Mouse (Mus musculus) NIH3T3 (cell line): ENCODE data around the gene Fblim1.
"Not testable (repeated sequence)": the region's sequence is repeated elsewhere in the genome, so short reads cannot be mapped to it uniquely, and the experiment has no call there.

ENCODE experiments used
- DNase-seq: peaks from one replicate; pipeline ENCODE4 v3.0.0-alpha.2; 2012; ENCODE audit warnings: low read depth

Gene Fblim1

DNA sequence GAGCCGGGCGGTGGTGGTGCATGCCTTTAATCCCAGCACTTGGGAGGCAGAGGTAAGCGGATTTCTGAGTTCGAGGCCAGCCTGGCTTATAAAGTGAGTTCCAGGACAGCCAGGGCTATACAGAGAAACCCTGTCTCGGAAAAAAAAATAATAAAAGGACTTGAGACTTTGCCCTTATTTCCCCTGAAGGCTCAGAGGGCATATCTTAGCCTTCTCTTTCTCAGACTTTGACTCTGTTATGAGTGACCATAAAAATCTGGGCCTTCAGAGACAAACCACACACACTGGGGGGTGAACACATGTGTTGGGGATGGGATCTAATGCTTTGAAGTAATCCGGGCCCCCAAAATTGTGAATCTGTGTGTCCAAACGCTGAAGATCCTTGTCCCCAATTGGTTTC lies 38.7 kb downstream of the Fblim1 start:
- DNase-seq, result not testable (repeated sequence)

DNA sequence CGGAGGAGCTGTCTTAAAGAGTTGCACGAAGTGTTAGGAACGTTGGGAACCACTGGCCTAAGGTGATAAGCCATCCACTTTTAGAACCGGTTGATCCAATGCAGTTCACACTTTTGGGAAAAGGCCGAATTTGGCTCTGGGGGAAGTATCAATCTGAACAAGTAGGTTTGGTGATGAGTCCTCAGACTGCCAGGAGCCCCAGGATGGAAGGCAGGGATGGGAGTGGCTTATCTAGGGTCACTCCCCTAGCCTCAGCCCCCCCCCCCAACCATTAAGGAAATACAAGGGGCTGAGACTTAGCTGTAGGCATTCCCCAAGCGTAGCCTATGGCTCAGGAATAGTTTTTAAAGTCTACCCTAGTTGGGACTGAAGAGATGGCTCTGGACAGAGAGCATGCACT lies 39.7 kb downstream of the Fblim1 start:
- no peak for DNase-seq

DNA sequence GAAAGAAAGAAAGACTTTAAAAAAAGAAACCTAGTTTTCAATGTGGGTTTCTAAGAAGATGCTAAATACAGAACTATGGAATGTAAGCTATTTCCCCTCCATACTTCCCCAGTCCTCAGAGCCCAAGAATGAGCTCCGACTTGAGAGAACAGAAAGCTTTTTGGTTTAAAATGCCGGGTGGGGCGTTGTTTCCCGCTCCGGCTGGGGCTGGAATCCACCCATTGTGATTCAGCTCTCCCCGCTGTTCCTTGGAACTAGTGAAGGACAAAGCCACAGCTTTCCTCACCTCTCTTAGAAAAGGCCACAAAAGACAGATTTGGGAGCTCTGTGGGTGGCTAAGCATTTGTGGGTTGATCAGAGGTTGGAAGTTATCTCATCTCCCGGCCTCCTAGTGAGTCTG lies 40.6 kb downstream of the Fblim1 start:
- DNase-seq, result peak; percentile 78

DNA sequence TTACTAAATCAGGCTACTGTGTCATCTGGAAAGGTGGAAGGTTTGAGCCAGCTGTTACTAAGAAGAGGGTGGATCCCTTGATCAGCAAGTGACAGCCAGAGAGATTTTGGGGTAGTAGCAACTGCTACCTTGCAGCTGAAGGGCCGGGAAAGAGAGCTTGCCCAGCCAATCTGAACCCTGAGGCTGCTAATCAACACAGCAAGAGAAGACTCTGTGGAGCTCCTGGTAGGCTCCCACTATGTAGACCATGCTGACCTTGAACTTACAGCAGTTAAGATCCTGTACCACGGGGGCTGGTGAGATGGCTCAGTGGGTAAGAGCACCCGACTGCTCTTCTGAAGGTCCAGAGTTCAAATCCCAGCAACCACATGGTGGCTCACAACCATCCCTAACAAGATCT lies 41.2 kb downstream of the Fblim1 start:
- DNase-seq, result no peak

DNA sequence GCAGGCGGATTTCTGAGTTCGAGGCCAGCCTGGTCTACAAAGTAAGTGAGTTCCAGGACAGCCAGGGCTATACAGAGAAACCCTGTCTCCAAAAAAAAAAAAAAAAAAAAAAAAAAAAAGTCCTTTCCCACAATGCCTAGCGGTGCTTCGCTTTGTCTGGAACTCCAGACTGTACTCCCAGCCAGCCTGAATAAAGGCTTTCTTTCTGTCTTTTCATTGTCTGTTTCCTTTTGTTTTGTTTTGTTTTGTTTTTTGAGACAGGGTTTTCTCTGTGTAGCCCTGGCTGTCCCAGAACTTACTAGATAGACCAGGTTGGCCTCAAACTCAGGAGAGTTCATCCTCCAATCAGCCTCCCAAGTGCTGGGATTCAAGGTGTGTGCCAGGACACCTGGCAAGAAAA lies 41.7 kb downstream of the Fblim1 start:
- DNase-seq, result no peak

DNA sequence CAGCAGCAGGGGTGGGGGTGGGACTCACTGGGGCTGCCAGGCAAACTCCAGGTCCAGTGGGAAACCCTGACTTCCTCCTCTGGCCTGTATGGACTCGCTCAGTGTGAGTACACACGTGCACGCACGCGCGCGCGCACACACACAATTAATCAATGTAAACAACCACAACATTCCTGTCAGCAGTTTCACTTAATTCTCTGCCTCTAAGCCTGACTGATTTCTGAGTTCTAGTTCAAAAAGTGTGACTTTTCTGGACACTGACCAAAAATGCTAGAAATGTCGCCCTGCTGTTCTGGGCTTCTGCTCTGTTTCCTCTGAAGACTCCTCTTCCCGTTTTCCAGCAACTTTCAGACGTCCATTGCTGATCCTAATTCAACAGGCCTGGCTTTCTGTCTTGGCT lies 43.6 kb downstream of the Fblim1 start:
- peak; percentile 63 for DNase-seq

DNA sequence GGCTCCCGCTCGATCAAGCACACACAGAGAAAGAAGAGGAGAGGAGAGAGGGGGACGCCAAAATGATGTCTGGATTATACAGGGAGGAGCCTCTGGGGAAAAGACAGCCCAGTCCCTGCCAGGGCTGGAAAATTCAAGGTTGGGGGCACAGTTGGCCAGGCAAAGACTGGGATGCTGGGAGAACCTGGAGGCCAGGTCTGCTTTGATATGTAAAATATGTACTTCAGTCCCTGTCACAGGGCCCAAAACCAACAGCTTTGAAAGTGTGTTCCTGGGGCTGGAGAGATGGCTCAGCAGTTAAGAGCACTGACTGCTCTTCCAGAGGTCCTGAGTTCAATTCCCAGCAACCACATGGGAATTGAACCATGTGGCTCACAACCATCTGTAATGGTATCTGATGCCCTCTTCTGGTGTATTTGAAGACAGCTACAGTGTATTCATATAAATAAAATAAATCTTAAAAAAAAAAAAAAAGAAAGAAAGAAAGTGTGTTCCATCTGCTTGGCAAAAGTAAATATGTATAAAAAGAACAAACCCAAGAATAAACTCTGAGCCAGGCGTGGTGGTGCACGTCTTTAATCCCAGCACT lies 44.5 kb downstream of the Fblim1 start:
- peak; percentile 47 for DNase-seq

DNA sequence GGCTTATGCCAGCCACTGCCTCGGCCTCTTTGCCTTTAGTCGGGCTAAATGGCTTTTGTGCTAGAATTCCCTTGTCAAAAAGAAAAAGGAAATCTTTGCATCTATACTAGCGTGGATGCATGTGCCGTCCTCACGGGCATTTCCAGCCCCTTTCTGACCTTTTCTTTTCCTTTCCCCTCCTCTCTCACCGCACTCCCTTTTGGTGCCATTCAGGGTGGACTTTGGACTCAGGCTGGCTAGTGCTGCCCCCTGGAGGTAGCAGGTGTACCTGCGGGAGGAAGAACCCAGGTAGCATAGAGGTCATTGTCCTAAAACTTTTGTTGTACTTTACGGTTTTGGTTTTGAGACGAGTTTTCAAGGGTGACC lies 46.0 kb downstream of the Fblim1 start:
- peak; percentile 90 for DNase-seq

DNA sequence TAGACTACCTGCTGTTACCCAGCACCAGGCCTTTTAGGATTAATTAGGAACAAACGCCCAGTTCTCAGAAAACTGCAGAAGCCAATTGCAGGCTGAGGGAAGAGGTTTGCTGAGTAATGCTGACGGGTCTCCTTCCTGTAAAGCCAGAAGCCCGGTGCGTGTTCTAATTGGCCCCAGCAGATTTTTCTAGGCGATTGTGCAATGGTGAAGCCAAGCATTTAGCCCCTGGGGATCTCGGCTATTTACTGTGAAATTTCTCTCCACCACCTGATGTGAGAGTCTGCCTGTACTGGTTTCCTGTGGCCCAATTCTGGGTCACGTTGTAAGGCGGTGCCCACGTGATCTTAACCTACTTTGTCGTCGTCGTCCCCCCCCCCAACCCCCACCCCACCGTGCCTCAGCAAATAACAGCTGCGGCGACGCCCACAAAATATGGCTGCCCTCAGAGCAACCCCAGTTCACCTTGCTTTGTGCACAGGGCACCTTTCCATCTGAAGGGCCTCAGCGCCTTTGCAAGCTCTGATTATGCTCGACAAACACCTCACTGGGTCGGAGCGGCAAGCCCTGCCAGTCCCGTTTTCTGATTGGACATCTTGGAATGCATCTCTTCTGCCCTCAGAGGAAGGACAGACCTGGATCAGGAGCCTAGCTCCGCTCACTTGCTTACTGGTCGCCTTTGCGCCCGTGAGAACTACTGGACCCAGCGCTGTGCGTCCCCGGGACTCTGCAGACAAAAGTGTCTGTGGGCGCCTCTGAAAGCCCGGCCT lies 46.6 kb downstream of the Fblim1 start:
- DNase-seq, result peak; percentile 95

DNA sequence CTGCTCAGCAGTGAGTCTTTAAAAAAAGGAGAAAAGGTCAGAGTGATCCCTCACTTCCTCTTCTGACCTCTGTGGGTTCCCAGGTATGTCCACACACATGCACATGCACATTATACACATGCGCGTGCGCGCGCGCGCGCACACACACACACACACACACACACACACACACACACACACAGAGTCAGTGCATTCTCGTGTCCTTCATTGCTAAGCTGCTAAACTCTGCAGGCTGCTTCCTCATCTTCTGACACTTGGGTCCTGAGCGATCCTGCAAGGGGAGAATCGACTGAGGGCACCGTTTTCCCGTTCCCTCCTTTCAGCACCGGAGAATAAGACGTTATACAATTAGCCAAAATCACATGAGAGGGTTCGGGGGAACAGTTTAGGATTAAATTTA lies 47.2 kb downstream of the Fblim1 start:
- peak; percentile 76 for DNase-seq

DNA sequence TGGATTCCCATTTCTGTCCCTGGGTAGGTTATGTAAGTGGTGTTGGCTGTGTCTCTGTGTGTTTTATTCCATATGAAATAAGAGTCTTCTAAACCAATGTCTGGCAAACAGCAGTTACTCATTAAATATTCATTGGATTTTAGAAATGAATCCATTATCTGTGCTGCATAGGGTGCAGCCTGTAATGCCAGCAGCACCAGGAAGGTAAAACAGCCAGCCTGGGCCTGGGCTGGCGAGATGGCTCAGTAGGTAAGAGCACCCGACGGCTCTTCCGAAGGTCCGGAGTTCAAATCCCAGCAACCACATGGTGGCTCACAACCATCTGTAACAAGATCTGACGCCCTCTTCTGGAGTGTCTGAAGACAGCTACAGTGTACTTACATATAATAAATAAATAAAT lies 49.7 kb downstream of the Fblim1 start:
- not testable (repeated sequence) for DNase-seq

DNA sequence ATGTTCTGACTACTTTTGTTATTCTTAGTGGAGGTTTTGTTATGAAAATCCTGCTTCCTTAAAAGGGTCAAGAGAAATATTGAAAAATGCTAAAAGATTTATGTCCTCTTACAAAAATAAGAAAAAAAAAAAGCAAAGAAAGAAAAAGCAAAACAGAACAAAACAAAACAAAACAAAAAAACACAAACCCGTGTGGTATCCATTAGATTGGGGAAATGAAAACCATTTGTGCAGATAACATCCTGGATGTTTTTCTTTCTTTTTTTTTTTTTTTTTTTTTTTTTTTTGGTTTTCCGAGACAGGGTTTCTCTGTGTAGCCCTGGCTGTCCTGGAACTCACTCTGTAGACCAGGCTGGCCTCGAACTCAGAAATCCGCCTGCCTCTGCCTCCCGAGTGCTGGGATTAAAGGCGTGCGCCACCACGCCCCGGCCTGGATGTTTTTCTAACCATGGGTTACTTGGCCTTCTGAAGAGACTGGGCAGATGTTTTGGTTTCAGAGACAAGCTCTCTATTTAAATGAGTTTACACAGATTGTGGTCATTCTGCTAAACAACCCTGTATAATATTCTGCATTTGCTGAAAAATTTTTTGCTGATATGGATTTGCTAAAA lies 51.5 kb downstream of the Fblim1 start:
- not testable (repeated sequence) for DNase-seq

DNA sequence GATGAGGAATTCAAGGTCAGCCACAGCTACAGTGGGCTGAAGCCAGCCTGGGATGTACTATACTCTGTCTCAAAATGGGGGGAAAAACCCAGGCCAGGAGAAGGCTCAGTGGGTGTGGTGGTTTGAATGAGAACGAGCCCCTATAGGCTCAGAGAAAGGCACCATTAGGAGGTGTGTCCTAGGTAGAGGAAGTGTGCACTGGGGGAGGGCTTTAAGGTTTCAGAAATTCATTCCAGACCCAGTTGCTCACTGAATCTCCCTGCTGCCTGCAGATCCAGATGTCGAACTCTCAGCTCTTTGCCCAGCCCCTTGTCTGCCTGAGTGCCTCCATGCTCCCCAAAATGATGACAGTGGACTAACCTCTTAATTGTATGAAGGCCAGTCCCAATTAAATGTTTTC lies 53.4 kb downstream of the Fblim1 start:
- peak; percentile 82 for DNase-seq

DNA sequence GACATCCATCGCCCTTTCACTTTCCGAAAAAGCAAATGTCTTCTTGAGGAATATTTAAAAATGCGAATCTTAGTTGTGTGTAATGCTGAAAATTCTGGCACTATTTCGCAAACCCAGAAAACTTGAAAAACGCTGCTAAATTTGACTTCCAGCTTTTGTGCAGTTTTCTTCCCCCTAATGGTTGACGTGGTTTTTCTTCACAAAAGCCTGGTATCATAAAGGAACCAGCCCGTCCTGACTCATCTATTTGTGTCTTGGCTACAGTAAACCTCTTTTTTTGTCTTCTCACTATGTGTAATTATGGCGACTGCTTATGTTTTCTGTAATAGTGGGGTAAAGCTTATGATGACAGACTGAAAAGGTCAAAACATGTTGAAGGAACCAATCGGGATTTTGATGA lies 58.6 kb downstream of the Fblim1 start:
- DNase-seq, result peak; percentile 52

DNA sequence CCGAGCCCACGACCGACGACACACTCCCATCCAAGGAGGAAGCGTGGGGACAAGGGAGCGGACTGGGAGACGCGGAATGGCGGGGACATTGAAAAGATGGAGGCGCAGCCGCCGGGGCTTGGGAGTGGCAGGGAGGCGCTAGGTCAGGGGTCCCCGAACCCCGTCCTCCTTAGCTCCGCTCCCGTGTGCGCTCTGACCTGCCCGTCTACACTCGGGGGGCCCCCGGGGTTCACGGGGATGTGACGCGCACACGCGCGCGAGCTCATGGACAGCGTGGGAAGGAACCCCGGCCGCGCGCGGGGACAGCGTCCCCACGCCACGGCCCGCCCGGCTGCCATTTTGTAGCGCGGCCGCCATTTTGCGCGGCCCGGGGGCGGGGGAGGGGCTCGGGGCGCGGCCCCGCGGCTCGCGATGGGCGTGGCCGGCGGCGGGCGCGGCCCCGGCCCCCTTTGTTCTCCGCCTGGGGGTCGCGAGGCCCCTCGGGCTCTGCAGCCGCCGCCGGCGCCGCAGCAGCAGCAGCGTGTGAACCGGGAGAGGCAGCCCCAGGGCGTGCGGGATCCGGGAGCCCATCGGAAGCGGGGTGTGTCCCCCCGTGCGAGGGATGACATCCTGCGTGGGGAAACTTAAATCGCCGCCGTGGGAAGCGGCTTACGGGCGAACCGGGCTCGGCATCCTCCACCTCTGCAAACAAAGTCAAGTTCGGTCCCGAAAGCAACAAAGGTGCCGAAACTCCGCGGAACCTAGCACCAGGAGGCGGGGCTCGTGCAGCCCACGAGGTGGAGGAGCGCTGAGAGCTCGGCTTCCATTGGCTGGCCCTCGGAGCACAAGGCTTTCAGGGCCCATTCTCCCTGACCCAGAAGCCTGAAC lies 59.3 kb downstream of the Fblim1 start:
- DNase-seq, result peak; percentile 90

DNA sequence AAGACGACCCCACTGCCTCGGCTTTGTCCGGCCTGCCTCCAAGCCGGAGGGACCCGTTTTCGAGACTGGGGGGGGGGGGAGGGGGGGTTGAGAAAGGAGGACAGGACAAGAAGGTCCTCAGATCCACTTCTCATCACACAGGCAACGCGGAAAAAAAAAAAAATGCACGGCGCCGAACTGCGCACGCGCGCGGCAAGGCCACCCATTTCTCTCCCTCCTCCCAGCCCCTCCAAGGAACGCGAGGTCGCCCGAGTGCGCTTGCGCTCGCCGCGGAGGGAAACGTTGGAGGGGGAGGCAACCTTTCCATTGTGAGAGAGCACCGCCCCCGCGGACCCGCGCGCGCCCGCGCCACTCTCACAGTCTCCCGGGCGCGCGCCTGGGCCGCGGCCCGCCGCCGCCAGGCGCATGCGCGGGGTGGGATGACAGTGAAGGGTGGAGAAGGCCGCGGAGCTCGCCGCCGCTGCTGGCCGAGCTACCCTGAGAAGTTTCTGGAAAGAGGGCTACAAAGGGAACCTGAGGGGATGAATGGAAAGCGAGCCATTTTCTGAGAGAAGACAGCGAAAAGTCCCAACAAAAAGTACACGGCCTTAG lies 60.1 kb downstream of the Fblim1 start:
- peak; percentile 99 for DNase-seq

DNA sequence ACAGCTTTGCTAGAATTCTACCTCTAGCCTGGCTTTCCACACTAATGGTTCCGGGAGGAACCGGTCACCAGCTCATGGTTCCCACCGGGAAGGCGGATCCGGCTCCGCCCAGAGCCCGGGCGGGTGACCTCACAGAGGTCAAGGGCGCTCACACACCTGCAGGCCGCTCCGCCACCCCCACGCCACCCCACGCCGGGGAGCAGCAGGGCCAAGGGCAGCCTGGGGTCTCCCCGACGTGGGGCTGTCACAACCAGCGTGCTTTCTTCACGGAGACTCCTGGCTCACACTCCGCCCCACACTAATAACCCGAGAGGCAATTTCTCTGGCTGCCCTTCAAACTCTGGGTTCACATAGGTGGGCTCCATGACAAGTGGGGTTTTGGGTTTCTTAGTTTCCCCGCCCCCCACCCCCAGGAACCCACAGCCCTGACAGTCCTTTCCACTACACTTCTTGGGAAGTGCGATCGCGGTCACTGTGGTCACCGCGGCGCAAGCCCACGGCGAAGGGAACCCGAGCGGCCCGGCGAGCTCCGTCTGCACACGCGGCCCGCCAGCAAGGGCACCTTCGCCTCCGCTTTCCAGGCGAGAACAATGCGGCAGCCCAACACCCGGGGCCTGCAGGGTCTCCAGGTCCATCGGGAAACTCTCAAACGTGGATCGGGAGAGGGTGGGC lies 60.7 kb downstream of the Fblim1 start:
- peak; percentile 75 for DNase-seq

DNA sequence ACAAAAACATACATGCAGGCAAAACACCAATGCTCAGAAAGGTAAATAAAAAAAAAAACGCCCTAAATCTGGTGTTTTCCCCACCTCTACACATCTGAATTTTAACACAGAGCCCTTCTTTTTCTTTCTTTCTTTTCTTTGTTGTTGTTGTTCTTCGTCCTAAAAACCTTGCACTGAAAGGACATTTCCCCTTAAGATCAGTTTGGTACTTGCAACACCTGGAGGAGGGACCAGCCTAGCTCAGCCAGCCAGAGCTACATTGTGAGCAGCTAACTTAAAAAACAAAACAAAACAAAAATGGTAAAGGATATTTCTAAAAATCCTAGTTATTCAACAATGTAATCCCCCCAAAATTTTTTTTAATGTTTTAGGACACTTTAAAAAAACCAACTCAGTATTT lies 61.4 kb downstream of the Fblim1 start:
- no peak for DNase-seq

DNA sequence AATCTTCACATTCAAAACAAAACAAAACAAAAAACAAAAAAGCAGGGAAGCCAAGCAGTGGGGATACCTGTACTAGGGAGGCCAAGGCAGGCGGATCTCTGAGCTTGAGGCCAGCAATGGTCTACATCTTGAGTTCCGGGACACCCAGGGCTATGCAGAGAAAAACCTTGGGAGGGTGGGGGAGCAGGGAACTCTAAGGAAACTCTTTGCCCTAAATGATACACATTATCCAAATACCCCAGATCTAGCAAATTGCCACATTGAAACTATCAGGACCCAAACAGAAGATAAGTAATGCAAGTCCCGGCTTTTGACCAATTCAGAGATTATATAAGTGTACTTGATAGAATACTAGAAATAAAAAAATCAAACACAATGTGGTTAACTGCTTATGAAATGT lies 62.3 kb downstream of the Fblim1 start:
- DNase-seq, result no peak

DNA sequence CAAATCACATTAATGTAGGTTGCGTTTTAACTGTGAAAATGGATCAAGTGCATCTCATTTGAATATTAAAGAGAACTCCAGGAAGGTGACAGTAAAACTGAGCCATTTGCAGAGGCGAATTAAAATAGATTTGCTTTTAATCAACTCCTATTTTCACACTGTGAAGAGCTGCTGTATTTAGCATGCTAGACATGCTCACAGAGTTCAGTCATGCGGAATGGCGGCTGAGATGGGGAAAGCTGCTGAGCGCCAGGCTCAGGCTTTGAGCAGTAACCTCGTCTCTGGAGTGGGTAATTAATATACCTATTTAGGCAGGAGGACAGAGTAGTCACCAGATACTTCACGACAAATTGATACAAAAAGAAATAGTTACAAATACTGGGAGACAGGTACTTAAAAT lies 64.0 kb downstream of the Fblim1 start:
- no peak for DNase-seq

DNA sequence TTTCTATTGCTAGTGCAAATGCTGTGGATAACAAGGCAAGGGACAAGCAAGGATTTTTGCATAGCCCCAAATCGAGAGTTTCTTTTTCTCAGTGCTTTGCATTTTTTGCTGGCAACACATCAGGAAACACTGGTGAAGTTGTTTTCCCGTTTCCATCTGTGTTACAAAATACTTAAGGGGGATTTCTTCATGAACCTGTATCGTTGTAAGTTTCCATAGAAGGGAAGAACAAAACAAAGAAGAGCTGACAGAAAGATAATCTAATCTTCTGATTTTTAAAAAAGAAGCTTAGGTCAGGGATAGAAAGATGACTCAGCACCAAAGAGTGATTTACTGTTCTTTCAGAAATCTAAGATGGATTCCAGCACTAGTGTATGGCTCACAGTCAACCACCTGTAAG lies 65.1 kb downstream of the Fblim1 start:
- peak; percentile 51 for DNase-seq
